Mouse (Mus musculus) lung, embryonic 14.5 days (tissue): Measurements from ENCODE around the gene Bivm. TPM values are rescaled to one million over a fixed set of nuclear protein-coding genes. Genes with fewer than 3 reads are reported as not detected.

Experiments used
- ATAC-seq: fragments of 200-750 bp; cut with Nextera tagmentation; 2 replicates; pipeline ENCODE4 v1.8.0; 2017; ENCODE audit warnings: mild to moderate bottlenecking, moderate TSS enrichment, moderate library complexity; ENCODE audit not compliant: insufficient read depth
- DNase-seq: peaks from one replicate; pipeline ENCODE4 v3.0.0-alpha.2; 2015
- H3K27ac ChIP-seq: fragments of 300-500 bp; sonication (generic); 2 replicates; pipeline ENCODE4 v1.5.1; 2014; ENCODE audit warnings: low read depth, mild to moderate bottlenecking, moderate library complexity
- H3K27me3 ChIP-seq: fragments of 300-500 bp; sonication (generic); 2 replicates; pipeline ENCODE4 v1.6.1; 2014; ENCODE audit warnings: low read length, control low read depth; ENCODE audit not compliant: insufficient read depth
- H3K36me3 ChIP-seq: fragments of 300-500 bp; sonication (generic); 2 replicates; pipeline ENCODE4 v1.6.1; 2014; ENCODE audit warnings: control low read depth; ENCODE audit not compliant: insufficient read depth
- H3K4me1 ChIP-seq: fragments of 300-500 bp; sonication (generic); 2 replicates; pipeline ENCODE4 v1.6.1; 2014; ENCODE audit warnings: antibody characterized with exemption, control low read depth; ENCODE audit not compliant: insufficient read depth
- H3K4me2 ChIP-seq: fragments of 300-500 bp; sonication (generic); 2 replicates; pipeline ENCODE4 v1.6.1; 2014; ENCODE audit warnings: mild to moderate bottlenecking
- H3K4me3 ChIP-seq: fragments of 300-500 bp; sonication (generic); 2 replicates; pipeline ENCODE4 v1.5.1; 2014; ENCODE audit warnings: low read depth, low read length
- H3K9ac ChIP-seq: fragments of 300-500 bp; sonication (generic); 2 replicates; pipeline ENCODE4 v1.6.1; 2014
- H3K9me3 ChIP-seq: fragments of 300-500 bp; sonication (generic); 2 replicates; pipeline ENCODE4 v1.6.1; 2016; ENCODE audit warnings: low read depth, low read length, control low read depth
- CTCF ChIP-seq: IDR thresholded peaks from 2 replicates; pipeline ENCODE4 v1.5.1; 2016; ENCODE audit warnings: antibody characterized with exemption, low read depth
- WGBS: fragments of 180-500 bp; shearing (Covaris S2); extraction: QIAGEN DNeasy Blood & Tissue Kit; methylation state at CpG from one replicate; pipeline ENCODE4 v1.1.7; 2014; 5-methylcytosine and 5-hydroxymethylcytosine counted together
- polyA plus RNA-seq: library from polyadenylated mRNA; unstranded; fragments of >200 nt; fragmentation: Nextera tagmentation; extraction: Ambion mirVana; gene quantifications from 2 replicates; pipeline ENCODE4 v1.2.1, GENCODE M21; 2014

Gene Bivm
- polyA plus RNA-seq, 1 experiment from 2014 or later = 18.9 TPM

DNA sequence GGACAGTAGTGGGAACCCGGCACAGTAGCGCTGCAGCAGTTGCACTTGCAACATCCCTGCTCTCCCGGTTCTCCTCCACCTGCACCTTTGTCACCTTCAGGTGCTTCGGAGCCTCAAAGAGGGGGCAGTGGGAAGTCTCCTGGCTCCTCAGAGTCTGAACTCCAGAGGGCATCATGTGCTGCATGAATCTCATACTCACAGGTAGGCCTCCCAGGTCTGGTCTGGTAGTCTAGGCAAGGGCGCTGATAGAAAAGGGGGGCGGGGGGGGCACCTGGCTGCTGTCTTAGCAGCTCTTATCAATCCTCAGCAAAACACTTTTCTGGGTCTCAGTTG lies 1.3 kb downstream of the Bivm start:
- H3K4me3 ChIP-seq = peak overlapping the region; percentile 65
- H3K36me3 ChIP-seq = peaks cover 15% of the 10 kb centered on the region
- H3K9ac ChIP-seq = peak overlapping the region; percentile 80
- ATAC-seq (no peak), DNase-seq (no peak)
- H3K27ac ChIP-seq = peak overlapping the region; percentile 98
- no peaks in the 10 kb centered on the region for H3K4me1 ChIP-seq
- 5% methylated on average over 6 of the region's 6 CpGs for WGBS
- H3K4me2 ChIP-seq = peak overlapping the region; percentile 78
- H3K27me3 ChIP-seq = no peaks in the 10 kb centered on the region
- H3K9me3 ChIP-seq = no peaks in the 10 kb centered on the region
- TF ChIP-seq CTCF = no peak

- H3K27me3 ChIP-seq = no peaks in the 10 kb centered on the region
- TF ChIP-seq CTCF = no peak
- ATAC-seq (no peak), DNase-seq (no peak)
- no peak overlapping the region for H3K27ac ChIP-seq
- no peak overlapping the region for H3K4me2 ChIP-seq
- H3K4me3 ChIP-seq = no peak overlapping the region
- peaks cover 9% of the 10 kb centered on the region; the same call in 1 of the 2 replicates for H3K36me3 ChIP-seq
- H3K9me3 ChIP-seq = no peaks in the 10 kb centered on the region
- WGBS = 68% methylated on average over 3 of the region's 3 CpGs
- H3K4me1 ChIP-seq = no peaks in the 10 kb centered on the region
- no peak overlapping the region for H3K9ac ChIP-seq
Measured at GRCm38 (mm10) chr1:44122256-44122655, 3.5 kb downstream of the Bivm start.

DNA sequence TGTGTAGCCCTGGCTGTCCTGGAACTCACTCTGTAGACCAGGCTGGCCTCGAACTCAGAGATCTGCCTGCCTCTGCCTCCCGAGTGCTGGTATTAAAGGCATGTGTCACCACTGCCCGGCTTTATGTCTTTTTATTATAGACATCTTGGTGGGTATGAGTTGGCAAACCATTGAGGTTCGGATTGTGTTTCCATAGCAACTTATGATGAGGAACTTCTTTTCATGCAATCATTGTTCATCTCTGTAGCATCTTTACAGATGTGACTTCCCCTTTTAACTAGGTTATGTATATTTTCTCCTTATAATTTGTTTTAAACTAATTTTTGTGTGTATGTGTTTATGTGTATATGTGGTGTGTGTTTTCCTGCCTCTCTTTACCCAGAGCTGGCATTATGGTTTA lies 6.8 kb downstream of the Bivm start:
- no peaks in the 10 kb centered on the region for H3K27me3 ChIP-seq
- H3K9me3 ChIP-seq = no peaks in the 10 kb centered on the region
- H3K4me1 ChIP-seq = no peaks in the 10 kb centered on the region
- ATAC-seq (no peak), DNase-seq (no peak)
- no peak overlapping the region for H3K27ac ChIP-seq
- H3K9ac ChIP-seq = no peak overlapping the region
- no peak overlapping the region for H3K4me2 ChIP-seq
- peaks cover 31% of the 10 kb centered on the region; the same call in 1 of the 2 replicates for H3K36me3 ChIP-seq
- no peak for TF ChIP-seq CTCF
- 93% methylated on average over 4 of the region's 4 CpGs for WGBS
- H3K4me3 ChIP-seq = no peak overlapping the region

GRCm38 (mm10) chr1:44129929-44130581 lies 11.3 kb downstream of the Bivm start:
- no peaks in the 10 kb centered on the region for H3K4me1 ChIP-seq
- no peaks in the 10 kb centered on the region for H3K27me3 ChIP-seq
- no peak for ATAC-seq
- no peak for TF ChIP-seq CTCF
- H3K9ac ChIP-seq = no peak overlapping the region
- no peak overlapping the region for H3K4me2 ChIP-seq
- H3K9me3 ChIP-seq = no peaks in the 10 kb centered on the region
- H3K4me3 ChIP-seq = no peak overlapping the region
- 58% methylated on average over 4 of the region's 4 CpGs for WGBS
- peaks cover 42% of the 10 kb centered on the region; the same call in 1 of the 2 replicates for H3K36me3 ChIP-seq
- no peak overlapping the region for H3K27ac ChIP-seq
- DNase-seq = no peak

GRCm38 (mm10) chr1:44140232-44140631 lies 21.5 kb downstream of the Bivm start:
- ATAC-seq = no peak
- no peak for DNase-seq
- 37% methylated on average over 4 of the region's 4 CpGs for WGBS
- no peak overlapping the region for H3K4me3 ChIP-seq
- no peaks in the 10 kb centered on the region for H3K4me1 ChIP-seq
- H3K9ac ChIP-seq = no peak overlapping the region
- peaks cover 51% of the 10 kb centered on the region for H3K36me3 ChIP-seq
- TF ChIP-seq CTCF = no peak
- no peaks in the 10 kb centered on the region for H3K27me3 ChIP-seq
- H3K9me3 ChIP-seq = no peaks in the 10 kb centered on the region
- no peak overlapping the region for H3K27ac ChIP-seq
- no peak overlapping the region for H3K4me2 ChIP-seq

GRCm38 (mm10) chr1:44142747-44143146 lies 24.0 kb downstream of the Bivm start:
- no peaks in the 10 kb centered on the region for H3K4me1 ChIP-seq
- H3K9ac ChIP-seq = no peak overlapping the region
- DNase-seq (no peak), ATAC-seq (no peak)
- no peak overlapping the region for H3K4me3 ChIP-seq
- no peak for TF ChIP-seq CTCF
- H3K27me3 ChIP-seq = no peaks in the 10 kb centered on the region
- H3K36me3 ChIP-seq = peaks cover 46% of the 10 kb centered on the region
- H3K9me3 ChIP-seq = no peaks in the 10 kb centered on the region
- WGBS = 86% methylated on average over 5 of the region's 5 CpGs
- H3K4me2 ChIP-seq = no peak overlapping the region
- H3K27ac ChIP-seq = no peak overlapping the region

DNA sequence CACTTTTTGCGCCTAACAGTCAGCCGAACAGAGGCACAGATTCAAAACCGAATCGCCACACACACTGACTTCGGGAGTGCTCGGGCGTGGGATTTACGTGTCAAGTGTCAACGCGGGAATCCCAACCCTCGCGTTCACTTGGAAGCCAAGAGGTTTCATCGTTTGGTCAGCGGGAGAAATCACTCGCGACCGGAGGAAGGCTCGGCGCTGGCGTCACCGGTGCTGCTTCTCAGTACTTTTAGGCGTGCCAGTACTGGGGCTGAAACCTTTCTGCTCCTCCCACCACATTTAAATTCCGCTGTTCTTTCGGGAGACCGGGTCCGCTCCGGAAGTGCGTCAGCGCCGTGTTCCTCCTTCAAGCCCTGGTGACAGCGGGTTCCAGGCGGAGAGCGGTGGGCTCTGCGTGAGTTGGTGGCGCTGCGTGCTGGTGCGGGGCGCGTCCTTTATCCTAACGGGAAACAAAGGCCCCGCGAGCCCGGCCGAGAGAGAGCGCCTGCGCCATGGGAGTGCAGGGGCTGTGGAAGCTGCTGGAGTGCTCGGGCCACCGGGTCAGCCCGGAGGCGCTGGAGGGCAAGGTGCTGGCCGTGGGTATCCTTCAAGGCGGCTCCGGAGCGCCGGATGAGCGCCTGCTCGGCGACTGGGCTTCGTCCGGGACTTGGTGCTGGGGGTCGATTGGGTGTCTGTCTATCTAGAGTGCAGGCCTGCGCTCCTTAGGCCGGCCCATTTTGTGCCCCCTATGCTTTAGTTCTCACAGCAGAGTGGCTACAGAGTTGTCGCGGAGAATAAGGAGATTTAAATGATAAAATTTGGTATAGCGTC lies 29.0 kb downstream of the Bivm start, which contains the start of gene Ercc5:
Ercc5 (plus strand) TSS at position 182 of the 819 bp plus-strand sequence.
- H3K4me2 ChIP-seq = peak within 1 kb of the TSS; percentile 78
- H3K27ac ChIP-seq = peak within 1 kb of the TSS; percentile 98
- H3K9me3 ChIP-seq = no peaks in the 10 kb centered on the region
- H3K4me1 ChIP-seq = no peaks in the 10 kb centered on the region
- DNase-seq = peak; percentile 94
- WGBS = under 1% methylated on average over 66 of the region's 66 CpGs
- 0 out of 2 replicates have a peak, but pooled peaks have one; percentile 2 for TF ChIP-seq CTCF
- ATAC-seq = peak; percentile 98
- peaks cover 17% of the 10 kb centered on the region for H3K36me3 ChIP-seq
- no peaks in the 10 kb centered on the region for H3K27me3 ChIP-seq
- H3K9ac ChIP-seq = peak within 1 kb of the TSS; percentile 88
- H3K4me3 ChIP-seq = peak within 1 kb of the TSS; percentile 86
